Mouse (Mus musculus): ENCODE data around the gene Snx3.

The Snx3 gene

DNA sequence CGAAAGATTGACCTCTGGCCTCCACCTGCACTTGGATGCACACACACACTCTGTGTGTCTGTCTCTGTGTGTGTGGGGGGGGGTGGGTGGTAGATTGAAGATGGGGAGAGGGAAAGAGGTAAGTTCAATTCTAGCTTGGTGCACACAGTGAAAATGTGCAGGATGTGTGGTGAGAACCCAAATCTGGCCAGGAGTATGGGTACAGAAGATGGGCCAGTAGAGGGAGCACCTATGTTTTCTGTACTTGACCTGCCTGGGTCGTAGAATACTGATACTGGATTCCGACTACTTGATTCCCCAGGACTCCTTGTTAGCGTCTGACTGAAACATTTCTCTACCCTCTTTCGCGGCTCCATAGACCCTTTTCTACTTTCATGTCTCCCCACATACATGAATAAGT, 8.3 kb downstream of the Snx3 start:
- DNase-seq, result no peak

DNA sequence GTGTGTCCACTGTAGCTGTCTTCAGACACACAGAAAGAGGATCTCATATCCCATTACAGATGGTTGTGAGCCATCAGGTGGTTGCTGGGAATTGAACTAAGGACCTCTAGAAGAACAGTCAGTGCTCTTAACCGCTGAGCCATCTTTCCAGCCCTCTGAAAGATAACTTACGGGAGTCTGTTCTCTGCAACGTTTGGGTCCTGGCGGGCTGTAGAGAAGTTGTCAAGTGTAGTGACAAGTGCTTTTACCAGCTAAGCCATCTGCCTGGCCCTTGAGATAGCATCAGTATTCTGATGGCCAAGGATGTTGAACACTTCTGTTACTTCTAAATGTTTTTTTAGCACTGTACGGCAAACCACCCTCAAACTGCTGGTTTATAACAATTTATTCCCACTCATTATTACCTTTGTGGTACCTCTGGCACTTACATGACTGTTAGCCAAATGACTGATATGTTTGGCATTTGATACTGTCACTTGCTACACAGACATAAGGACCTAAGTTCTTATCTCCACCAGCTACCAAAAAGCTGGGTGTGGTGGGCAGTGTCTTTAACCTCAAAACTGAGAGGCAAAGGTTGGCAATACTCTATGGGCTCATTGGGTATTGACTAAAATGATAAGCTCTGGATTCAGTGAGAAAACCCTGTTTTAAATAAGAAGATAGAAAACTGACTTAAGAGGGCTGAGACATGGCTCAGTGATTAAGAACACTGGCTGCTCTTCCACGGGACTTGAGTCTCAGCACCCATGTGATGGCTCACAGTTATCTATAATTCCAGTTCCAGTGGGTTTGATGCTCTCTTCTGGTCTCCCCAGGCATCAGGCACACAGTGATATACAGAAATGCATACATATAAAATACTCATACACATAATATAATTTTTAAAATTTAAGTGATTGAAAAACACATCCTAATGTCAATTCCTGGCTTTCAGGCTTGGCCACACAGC, 9.6 kb downstream of the Snx3 start:
- DNase-seq, result no peak

DNA sequence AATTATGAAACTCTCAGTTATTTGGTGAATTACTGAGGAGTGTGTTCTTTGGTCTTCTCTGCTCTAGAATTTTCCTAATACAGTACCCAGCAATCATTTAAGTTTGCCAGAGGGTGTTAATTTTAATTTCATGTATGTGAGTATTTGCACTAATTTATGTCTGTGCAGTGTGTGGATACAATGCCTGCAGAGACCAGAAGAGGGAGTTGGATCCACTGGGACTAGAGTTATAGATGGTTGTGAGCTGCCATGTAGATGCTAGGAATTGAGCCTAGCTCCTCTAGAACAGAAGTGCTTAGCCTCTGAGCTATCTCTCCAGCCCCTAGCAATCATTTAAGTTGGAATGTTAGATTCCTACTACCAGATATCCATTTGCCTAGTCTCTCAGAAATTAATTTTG, 12.3 kb downstream of the Snx3 start:
- DNase-seq, result no peak

GRCm38 (mm10) chr10:42518363-42518762, 16.5 kb downstream of the Snx3 start:
- DNase-seq, result no peak

- no peak for DNase-seq
Measured at GRCm38 (mm10) chr10:42521315-42521981, 19.6 kb downstream of the Snx3 start.

DNA sequence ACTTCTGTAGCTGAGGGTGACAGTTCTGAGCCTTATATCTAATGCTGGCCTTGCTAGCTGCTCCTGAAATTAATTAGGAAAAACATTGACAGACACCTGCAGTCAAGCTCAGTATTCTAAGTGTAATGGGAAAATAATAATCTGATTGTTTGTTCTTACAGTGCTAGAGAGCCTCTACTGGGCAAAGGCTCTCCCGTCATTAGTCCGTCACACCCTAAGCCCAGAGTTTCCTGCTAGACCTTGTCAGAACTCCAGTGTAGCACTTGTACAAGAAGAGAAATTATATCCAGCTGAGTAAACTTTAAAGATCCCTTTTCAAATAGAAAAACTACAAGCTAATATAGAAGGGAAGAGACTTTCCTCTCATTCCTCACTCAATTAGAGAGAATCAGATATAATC, 21.1 kb downstream of the Snx3 start:
- no peak for DNase-seq

DNA sequence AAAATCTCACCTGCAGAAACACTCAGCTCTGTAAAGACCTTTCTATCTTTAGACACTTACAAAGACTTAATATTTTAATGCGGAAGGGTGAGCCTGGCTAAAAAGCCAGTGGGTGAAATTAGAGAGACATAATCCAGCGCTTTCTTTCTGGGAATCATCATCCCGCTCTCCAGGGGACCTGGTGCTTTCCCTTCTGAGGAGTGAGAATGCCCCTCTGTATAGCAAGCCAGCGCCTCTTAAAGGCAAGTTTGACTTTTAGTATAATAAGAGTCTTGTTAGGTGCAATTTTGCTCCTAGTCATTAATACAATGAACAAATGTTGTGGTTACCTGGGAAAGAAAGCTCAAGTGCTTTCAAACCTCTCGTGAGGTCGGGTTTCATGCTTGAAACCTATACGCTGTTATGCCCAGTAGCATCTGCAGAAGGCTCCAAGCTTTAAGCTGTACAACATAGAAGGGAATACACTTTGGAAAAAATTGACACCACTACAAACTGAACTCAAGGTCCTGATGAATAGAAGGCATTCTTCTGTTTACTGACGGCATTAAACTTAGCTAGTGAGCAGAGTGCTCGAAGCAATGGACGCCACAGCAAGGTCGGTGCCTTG, 21.8 kb downstream of the Snx3 start:
- DNase-seq, result no peak

GRCm38 (mm10) chr10:42525682-42526081, 23.9 kb downstream of the Snx3 start:
- no peak for DNase-seq

DNA sequence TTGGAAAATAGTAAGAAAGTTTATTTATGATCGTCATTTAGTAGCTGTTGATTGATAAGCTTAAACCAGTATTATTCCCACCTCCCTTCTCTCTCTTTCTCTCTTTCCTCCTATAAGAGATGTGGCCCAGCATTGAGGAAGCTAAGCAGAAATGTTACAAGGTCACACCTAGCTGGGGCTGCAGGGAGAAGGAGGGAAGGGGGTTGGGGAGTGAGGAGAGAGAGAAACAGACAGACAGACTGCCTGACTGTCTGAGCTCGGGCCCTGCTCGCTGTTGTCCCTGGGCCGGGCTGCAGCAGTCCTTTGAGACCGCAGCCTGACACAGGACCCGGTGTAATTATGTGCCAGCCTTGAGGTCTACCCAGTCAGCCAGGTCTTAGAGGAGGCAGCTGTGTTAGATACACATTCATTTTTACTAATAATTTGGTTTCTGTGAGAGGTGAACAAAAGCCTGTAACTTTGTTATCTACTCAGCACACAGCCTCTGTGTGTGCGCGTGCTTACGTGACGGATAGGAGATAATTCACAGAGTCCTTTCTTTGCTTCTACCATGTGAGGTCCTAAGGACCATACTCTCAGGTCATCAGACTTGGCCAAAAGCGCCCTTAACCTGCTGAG, 32.1 kb downstream of the Snx3 start:
- no peak for DNase-seq

- DNase-seq, result no peak
Measured at GRCm38 (mm10) chr10:42537571-42538316, 35.9 kb downstream of the Snx3 start.

GRCm38 (mm10) chr10:42545707-42546503, 44.1 kb downstream of the Snx3 start:
- no peak for DNase-seq

GRCm38 (mm10) chr10:42546507-42546906, 44.7 kb downstream of the Snx3 start:
- DNase-seq, result no peak

GRCm38 (mm10) chr10:42559581-42560200, 57.9 kb downstream of the Snx3 start:
- DNase-seq, result no peak

GRCm38 (mm10) chr10:42562272-42562671, 60.4 kb downstream of the Snx3 start:
- DNase-seq, result no peak

GRCm38 (mm10) chr10:42572567-42572966, 70.7 kb downstream of the Snx3 start:
- DNase-seq, result no peak

- no peak for DNase-seq
Measured at GRCm38 (mm10) chr10:42572971-42573370, 71.1 kb downstream of the Snx3 start.

- no peak for DNase-seq
Measured at GRCm38 (mm10) chr10:42574639-42575038, 72.8 kb downstream of the Snx3 start.

GRCm38 (mm10) chr10:42577525-42578280, 75.9 kb downstream of the Snx3 start:
- DNase-seq, result no peak

DNA sequence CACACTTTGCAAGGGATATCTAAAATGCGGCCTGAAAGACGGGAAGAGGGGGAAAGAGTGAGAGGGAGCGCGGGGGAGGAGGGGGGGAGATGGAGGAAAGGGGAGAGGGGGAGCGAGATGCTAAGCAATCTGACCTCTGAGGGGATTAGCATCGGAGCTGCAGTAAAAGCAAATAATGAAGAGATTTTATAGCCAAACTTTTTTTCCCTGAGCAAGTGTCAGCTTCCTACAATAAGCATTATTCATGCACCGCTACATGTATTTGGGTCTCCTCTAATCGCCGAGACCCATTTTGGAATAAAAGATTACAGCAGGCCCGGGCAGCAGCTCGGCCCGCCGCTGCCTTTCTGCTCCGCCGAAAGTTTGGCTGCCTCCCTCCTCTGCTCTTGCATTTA, 76.4 kb downstream of the Snx3 start:
- DNase-seq, result no peak

DNA sequence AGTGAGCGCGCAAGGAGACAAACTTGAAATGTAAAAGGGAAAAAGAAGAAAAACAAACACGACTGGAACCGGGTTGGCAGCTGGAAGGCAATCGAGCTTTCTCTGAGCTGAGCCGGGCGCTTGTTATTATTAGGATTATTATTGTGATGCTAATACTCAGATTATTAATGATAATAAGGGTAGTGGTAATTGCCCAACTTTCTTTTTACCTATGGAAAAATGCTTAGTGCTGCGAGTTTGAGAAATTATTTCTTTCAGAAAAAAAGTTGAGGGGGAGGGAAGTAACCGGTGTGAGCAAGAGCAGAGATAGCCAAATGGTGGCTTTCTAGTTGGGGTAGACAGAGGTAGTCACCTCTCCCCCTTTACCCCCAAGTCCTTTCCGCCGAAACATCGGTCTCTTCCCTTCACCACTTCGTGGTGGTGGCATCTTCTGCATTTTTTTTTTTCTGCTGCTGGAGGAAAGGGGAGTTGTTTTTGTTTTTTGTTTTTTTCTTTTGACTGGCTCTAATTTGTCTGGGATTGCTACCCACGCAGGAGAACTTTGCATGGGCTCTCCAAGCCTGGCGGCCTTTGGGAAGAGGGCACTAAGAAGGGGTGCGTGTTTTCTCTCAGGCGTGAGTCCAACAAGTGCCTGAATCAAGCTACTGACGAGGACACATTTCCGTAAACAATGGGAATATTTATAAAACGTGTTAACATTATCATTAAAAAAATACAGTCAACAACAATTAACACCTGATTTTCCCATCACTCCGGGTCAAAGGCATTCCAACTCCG, 77.1 kb downstream of the Snx3 start:
- no peak for DNase-seq
